Mouse (Mus musculus) layer of hippocampus, postnatal 14 days (tissue): ENCODE measurements at regions not wholly inside any gene's neighbourhood (a gene's known extent, or its start where the extent isn't known, plus 50 kb on each side); places are given as distances from the start of the nearest gene placed in this dataset.

ENCODE experiments used
- DNase-seq, 2 experiments: peaks; one replicate each; pipeline ENCODE4 v3.0.0; 2021 to 2022; ENCODE audit warnings: low spot score in 2 of 2, mixed read lengths in 1 of 2

DNA sequence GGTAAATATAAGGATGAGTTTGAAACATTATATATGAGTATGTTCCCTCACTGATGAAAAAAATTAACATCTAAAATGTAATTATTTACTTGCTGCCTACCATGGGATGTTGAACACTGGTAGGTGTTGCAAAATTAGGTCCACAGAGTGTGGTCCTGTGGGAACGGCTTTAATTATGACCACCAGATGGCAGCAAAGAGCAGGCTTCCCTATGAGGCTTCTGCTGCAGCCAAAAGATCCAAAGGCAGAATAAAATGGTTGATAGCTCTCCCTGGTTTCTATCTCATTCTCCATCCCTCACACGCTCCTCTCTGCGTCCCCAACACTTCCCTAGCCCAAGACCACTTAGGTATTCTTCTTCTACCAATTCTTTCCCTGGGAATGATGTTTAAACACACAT lies 54.6 kb upstream of the Cit start:
- DNase-seq = peak; percentile 46 to 78
